Mouse (Mus musculus) brain, embryonic 14.5 days (tissue): ENCODE results near the gene Rhog.

ENCODE experiments used
- CTCF ChIP-seq: fragments of 200-500 bp; IDR thresholded peaks from 2 replicates; pipeline ENCODE4 v1.5.1; 2012; ENCODE audit warnings: inconsistent platforms, mild to moderate bottlenecking, moderate library complexity, borderline replicate concordance; ENCODE audit not compliant: insufficient read depth, insufficient read length; ENCODE audit errors: extremely low read depth
- POLR2A ChIP-seq: fragments of 200-500 bp; IDR thresholded peaks from 2 replicates; pipeline ENCODE4 v1.6.1; 2012; ENCODE audit warnings: mild to moderate bottlenecking, inconsistent platforms, borderline replicate concordance; ENCODE audit not compliant: poor library complexity, insufficient read depth, insufficient read length, severe bottlenecking; ENCODE audit errors: extremely low read depth

DNA sequence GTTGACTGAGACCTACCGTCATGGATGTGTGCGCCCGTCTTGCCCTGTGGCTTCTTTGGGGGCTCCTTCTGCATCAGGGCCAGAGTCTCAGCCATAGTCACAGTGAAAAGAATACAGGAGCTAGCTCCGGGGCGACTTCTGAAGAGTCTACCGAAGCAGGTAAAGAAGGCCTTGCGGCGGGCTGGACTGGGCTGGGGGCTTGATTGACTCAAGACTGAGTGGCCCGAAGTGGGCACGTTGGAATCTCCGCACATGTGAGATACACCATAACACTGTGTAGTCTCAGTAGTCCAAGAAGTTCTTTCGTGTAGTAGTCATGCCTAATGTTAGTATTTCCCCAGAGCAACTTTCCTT is 12.5 kb upstream of the Rhog start:
- no peak for TF ChIP-seq POLR2A
- TF ChIP-seq CTCF: no peak
